Mouse (Mus musculus) brown adipose tissue, adult 24 weeks (tissue): ENCODE data around the gene Mettl5. TPM values are rescaled to one million over a fixed set of nuclear protein-coding genes. Genes with fewer than 3 reads are reported as not detected.
A peak's percentile ranks its signal among the peaks of the same experiment; 100 is the strongest.
"Not testable (repeated sequence)": the region's sequence is repeated elsewhere in the genome, so short reads cannot be mapped to it uniquely, and the experiment has no call there.

ENCODE experiments used
- H3K27ac ChIP-seq: fragments of 200-500 bp; replicated peaks from 2 replicates; pipeline ENCODE4 v1.5.1; 2012; ENCODE audit warnings: low read depth, mild to moderate bottlenecking, low read length
- H3K4me1 ChIP-seq: fragments of 200-500 bp; 2 replicates; pipeline ENCODE4 v1.6.1; 2012; ENCODE audit warnings: low read length, mixed read lengths; ENCODE audit not compliant: control insufficient read depth, insufficient read depth, insufficient read length
- H3K4me3 ChIP-seq: fragments of 200-500 bp; 2 replicates; pipeline ENCODE4 v1.5.1; 2012; ENCODE audit warnings: low read depth, mild to moderate bottlenecking, low read length, moderate library complexity; ENCODE audit not compliant: insufficient read depth
- polyA plus RNA-seq: library from polyadenylated mRNA; stranded (reverse); fragments of >200 nt; gene quantifications from 2 replicates; pipeline ENCODE4 v1.2.4, GENCODE M21; 2012; ENCODE audit not compliant: missing spikeins, insufficient read depth, insufficient read length

The Mettl5 gene
- polyA plus RNA-seq: 31.0 and 32.3 TPM in 2 replicates

GRCm38 (mm10) chr2:69885451-69886305 is at the start of gene Mettl5:
Mettl5 (minus strand) TSS chr2:69885615.
- Histone ChIP-seq H3K4me1 (no peaks in the 10 kb centered on the region), H3K4me3 (peak within 1 kb of the TSS; percentile 70), H3K27ac (peak within 1 kb of the TSS; percentile 50)

- H3K27ac ChIP-seq: no peak overlapping the region
- no peak overlapping the region for H3K4me3 ChIP-seq
- no peaks in the 10 kb centered on the region for H3K4me1 ChIP-seq
Measured at GRCm38 (mm10) chr2:69924943-69925342, 39.5 kb upstream of the Mettl5 start.

GRCm38 (mm10) chr2:69917301-69917700 is 31.9 kb upstream of the Mettl5 start:
- Histone ChIP-seq H3K4me1 (no peaks in the 10 kb centered on the region), H3K27ac (no peak overlapping the region), H3K4me3 (no peak overlapping the region)

GRCm38 (mm10) chr2:69912801-69913200 is 27.4 kb upstream of the Mettl5 start:
- Histone ChIP-seq H3K27ac (no peak overlapping the region), H3K4me3 (no peak overlapping the region), H3K4me1 (no peaks in the 10 kb centered on the region)

- not testable (repeated sequence) for H3K27ac ChIP-seq, H3K4me1 ChIP-seq, H3K4me3 ChIP-seq
Measured at GRCm38 (mm10) chr2:69907394-69907793, 22.0 kb upstream of the Mettl5 start.

- Histone ChIP-seq H3K4me1 (no peaks in the 10 kb centered on the region; the same call in 1 of the 2 replicates), H3K27ac (no peak overlapping the region), H3K4me3 (no peak overlapping the region)
Measured at GRCm38 (mm10) chr2:69903541-69903940, 18.1 kb upstream of the Mettl5 start.

GRCm38 (mm10) chr2:69897618-69898575 is 12.5 kb upstream of the Mettl5 start:
- H3K4me1 ChIP-seq: no peaks in the 10 kb centered on the region
- peak overlapping the region; percentile 55 for H3K27ac ChIP-seq
- peak overlapping the region; percentile 86 for H3K4me3 ChIP-seq

- no peaks in the 10 kb centered on the region for H3K4me1 ChIP-seq
- H3K27ac ChIP-seq: peak within 1 kb of the TSS; percentile 55
- peak within 1 kb of the TSS; percentile 86 for H3K4me3 ChIP-seq
Measured at GRCm38 (mm10) chr2:69897039-69897617, 11.7 kb upstream of the Mettl5 start, which contains the start of gene Ubr3. Ubr3 (plus strand) TSS chr2:69897246.

GRCm38 (mm10) chr2:69896224-69896581 is 10.8 kb upstream of the Mettl5 start:
- Histone ChIP-seq H3K27ac (no peak overlapping the region), H3K4me3 (no peak overlapping the region), H3K4me1 (no peaks in the 10 kb centered on the region)

GRCm38 (mm10) chr2:69895502-69896223 is 10.2 kb upstream of the Mettl5 start:
- Histone ChIP-seq H3K4me1 (no peaks in the 10 kb centered on the region), H3K27ac (no peak overlapping the region), H3K4me3 (no peak overlapping the region)

- Histone ChIP-seq H3K4me1 (no peaks in the 10 kb centered on the region), H3K27ac (no peak overlapping the region), H3K4me3 (no peak overlapping the region)
Measured at GRCm38 (mm10) chr2:69893891-69894290, 8.5 kb upstream of the Mettl5 start.

GRCm38 (mm10) chr2:69893145-69893544 is 7.7 kb upstream of the Mettl5 start:
- no peaks in the 10 kb centered on the region for H3K4me1 ChIP-seq
- no peak overlapping the region for H3K27ac ChIP-seq

GRCm38 (mm10) chr2:69890843-69891242 is 5.4 kb upstream of the Mettl5 start:
- Histone ChIP-seq H3K4me1 (no peaks in the 10 kb centered on the region), H3K4me3 (no peak overlapping the region), H3K27ac (no peak overlapping the region)

More at GRCm38 (mm10) chr2:69893145-69893544, 7.7 kb upstream of the Mettl5 start:
- H3K4me3 ChIP-seq: no peak overlapping the region

- H3K4me3 ChIP-seq: no peak overlapping the region
- no peak overlapping the region for H3K27ac ChIP-seq
- no peaks in the 10 kb centered on the region for H3K4me1 ChIP-seq
Measured at GRCm38 (mm10) chr2:69888957-69889356, 3.5 kb upstream of the Mettl5 start.
